26 mouse cellular contexts compared by ENCODE assay signal in genomic region chr11:54085816-54086215, GRCm38 (mm10). TPM values are rescaled to one million over a fixed set of nuclear protein-coding genes. Genes with fewer than 3 reads are reported as not detected.
A peak's percentile ranks its signal among the peaks of the same experiment; 100 is the strongest.
DNase-seq lines count a peak whose midpoint lies in the region; ATAC-seq and TF ChIP-seq lines count a peak whose summit lies in the region.
"Had no signal": no experiment of that assay in that cellular context is flagged by ENCODE, and none has a peak within 500 bp of the region (broad histone marks: within the 10 kb centered on the region; RNA-seq: fewer than 3 reads in every experiment).

No protein-coding gene starts in this region.

- H3K4me1 ChIP-seq in kidney, postnatal 0 days (replicated peaks; ENCODE audit: insufficient read depth, low read length): no peaks in the 10 kb centered on the region
- peaks cover 3% of the 10 kb centered on the region; the same call in 1 of the 2 replicates for H3K4me1 ChIP-seq in kidney, embryonic 15.5 days
- H3K4me1 ChIP-seq in CH12.LX (ENCODE audit: control insufficient read depth in 1 of 2, insufficient read depth in 2 of 2): peaks cover 7 to 28% of the 10 kb centered on the region in 2 experiments; a peak in 3 of 4 replicates
- H3K4me1 ChIP-seq: embryonic facial prominence, embryonic 10.5 days; forebrain, embryonic 13.5 days; heart, embryonic 15.5 days; lung, embryonic 15.5 days; midbrain, embryonic 15.5 days had no signal

- ATAC-seq in kidney, postnatal 0 days (replicated peaks; ENCODE audit: low FRiP score, low read depth): no peak
- ATAC-seq in kidney, embryonic 15.5 days (replicated peaks; ENCODE audit: low FRiP score): no peak
- ATAC-seq: activated CD4-positive, CD25-positive, alpha-beta regulatory T cell, adult 4 months; CD4-positive, CD25-positive, alpha-beta regulatory T cell, adult 4 months; forebrain, embryonic 13.5 days; hindbrain, postnatal 0 days; liver, embryonic 12.5 days; midbrain, embryonic 15.5 days had no signal

- no peaks in the 10 kb centered on the region for H3K9me3 ChIP-seq in kidney, postnatal 0 days (replicated peaks; ENCODE audit: low read length)
- H3K9me3 ChIP-seq in kidney, embryonic 15.5 days (replicated peaks): no peaks in the 10 kb centered on the region
- no peaks in the 10 kb centered on the region for H3K9me3 ChIP-seq in CH12.LX (replicated peaks; ENCODE audit: low read length)
- H3K9me3 ChIP-seq: embryonic facial prominence, embryonic 10.5 days; forebrain, embryonic 13.5 days; heart, embryonic 15.5 days; liver, embryonic 12.5 days; lung, embryonic 15.5 days; megakaryocyte, embryonic 14.5 days; midbrain, embryonic 15.5 days had no signal

- no peak overlapping the region for H3K4me3 ChIP-seq in kidney, postnatal 0 days (replicated peaks; ENCODE audit: low read depth, low read length)
- H3K4me3 ChIP-seq in kidney, embryonic 15.5 days (replicated peaks): no peak overlapping the region
- no peak overlapping the region for H3K4me3 ChIP-seq in CH12.LX (replicated peaks in 1 of 3; ENCODE audit: low read depth in 2 of 3, low read length in 2 of 3, poor library complexity in 1 of 3)
- H3K4me3 ChIP-seq: embryonic facial prominence, embryonic 10.5 days; forebrain, embryonic 13.5 days; heart, adult 2 months; heart, embryonic 15.5 days; liver, embryonic 12.5 days; lung, embryonic 15.5 days; megakaryocyte, embryonic 14.5 days; midbrain, embryonic 15.5 days had no signal

- TF ChIP-seq RAD21 in CH12.LX (IDR thresholded peaks at IDR 0.05; ENCODE audit: low read depth, low read length): no peak; the same call in 1 of the 2 replicates

- no peak overlapping the region for H3K4me2 ChIP-seq in kidney, postnatal 0 days (ENCODE audit: low read length)
- H3K4me2 ChIP-seq in kidney, embryonic 15.5 days: no peak overlapping the region
- H3K4me2 ChIP-seq in CH12.LX (ENCODE audit: insufficient read depth, low read depth, poor library complexity, severe bottlenecking): no peak overlapping the region
- H3K4me2 ChIP-seq: forebrain, embryonic 13.5 days; heart, embryonic 15.5 days; liver, embryonic 12.5 days; lung, embryonic 15.5 days; midbrain, embryonic 15.5 days had no signal

- TF ChIP-seq POLR2A in CH12.LX (IDR thresholded peaks at IDR 0.05; ENCODE audit: low read depth, low read length): no peak

- in situ Hi-C loops in CH12.LX (cut with MboI; ENCODE audit: low pct_ligation_motif_present, low pct_unique_long_range_greater_than_20kb, low sequenced_read_pairs): no loop called here

- TF ChIP-seq CTCF in kidney, postnatal 0 days (IDR thresholded peaks at IDR 0.05; ENCODE audit: low read depth): peak; percentile 22; the same call in 1 of the 2 replicates
- peak in 1 of 2 experiments; percentile 57; a peak in 2 of 4 replicates for TF ChIP-seq CTCF in CH12.LX (conservative IDR thresholded peaks at IDR 0.05 in 1 of 2, IDR thresholded peaks at IDR 0.05 in 1 of 2; ENCODE audit: low read depth in 2 of 2, low read length in 2 of 2)

- DNase-seq in kidney, postnatal 0 days (ENCODE audit: low spot score): no peak
- DNase-seq in 3T3-L1 (ENCODE audit: low read depth, low spot score) (peak; percentile 27), CH12.LX (ENCODE audit: extremely low read depth) (no peak), ZHBTc4 (ENCODE audit: low read depth, low spot score) (peak; percentile 63)
- DNase-seq in testis, postnatal 10 days (ENCODE audit: low spot score): no peak
- no peak for DNase-seq in urinary bladder, adult 2 months (ENCODE audit: low spot score)
- DNase-seq in kidney, postnatal 36 days: no peak
- DNase-seq: adrenal gland, postnatal 14 days; cerebellum, adult 11-12 months; cerebellum, postnatal 25 days; gastrocnemius, postnatal 10 days; heart, adult 2 months; kidney, adult 2 months; right cerebral cortex, postnatal 25 days had no signal

- H3K9ac ChIP-seq in kidney, postnatal 0 days (ENCODE audit: low read depth, low read length): no peak overlapping the region
- no peak overlapping the region for H3K9ac ChIP-seq in kidney, embryonic 15.5 days
- no peak overlapping the region for H3K9ac ChIP-seq in CH12.LX (ENCODE audit: insufficient read depth, low read depth)
- H3K9ac ChIP-seq: forebrain, embryonic 13.5 days; heart, embryonic 15.5 days; liver, embryonic 12.5 days; lung, embryonic 15.5 days; midbrain, embryonic 15.5 days had no signal

- TF ChIP-seq EP300 in CH12.LX (IDR thresholded peaks at IDR 0.05; ENCODE audit: low read length): no peak

- dilution Hi-C loops in CH12.LX (cut with MboI; ENCODE audit: extremely low pct_ligation_motif_present, extremely low pct_unique_long_range_greater_than_20kb, low sequenced_read_pairs): no loop called here

- H3K27ac ChIP-seq in kidney, postnatal 0 days: no peak overlapping the region
- H3K27ac ChIP-seq in kidney, embryonic 15.5 days: no peak overlapping the region
- H3K27ac ChIP-seq in CH12.LX (ENCODE audit: insufficient read depth, low read depth): no peak overlapping the region
- H3K27ac ChIP-seq: embryonic facial prominence, embryonic 10.5 days; forebrain, embryonic 13.5 days; heart, adult 2 months; heart, embryonic 15.5 days; hindbrain, postnatal 0 days; liver, embryonic 12.5 days; lung, embryonic 15.5 days; midbrain, embryonic 15.5 days had no signal

- 72% methylated on average over 5 of the region's 5 CpGs for WGBS in kidney, postnatal 0 days
- 68% methylated on average over 5 of the region's 5 CpGs for WGBS in kidney, embryonic 15.5 days

- no peaks in the 10 kb centered on the region for H3K27me3 ChIP-seq in kidney, postnatal 0 days (ENCODE audit: insufficient read depth, low read length)
- H3K27me3 ChIP-seq in kidney, embryonic 15.5 days: no peaks in the 10 kb centered on the region
- H3K27me3 ChIP-seq in CH12.LX (replicated peaks): no peaks in the 10 kb centered on the region
- H3K27me3 ChIP-seq: forebrain, embryonic 13.5 days; heart, embryonic 15.5 days; lung, embryonic 15.5 days; midbrain, embryonic 15.5 days had no signal

- no peaks in the 10 kb centered on the region for H3K36me3 ChIP-seq in kidney, postnatal 0 days (ENCODE audit: insufficient read depth, low read length)
- H3K36me3 ChIP-seq in kidney, embryonic 15.5 days: no peaks in the 10 kb centered on the region
- H3K36me3 ChIP-seq in CH12.LX (replicated peaks in 1 of 2; ENCODE audit: control insufficient read depth in 1 of 2, insufficient read depth in 1 of 2, low read length in 1 of 2): no peaks in the 10 kb centered on the region
- H3K36me3 ChIP-seq: embryonic facial prominence, embryonic 10.5 days; heart, embryonic 15.5 days; liver, embryonic 12.5 days; lung, embryonic 15.5 days; midbrain, embryonic 15.5 days had no signal

- no peaks in the 10 kb centered on the region for H3K79me2 ChIP-seq in CH12.LX (replicated peaks; ENCODE audit: control insufficient read depth, extremely low read depth, insufficient read depth, poor library complexity, severe bottlenecking)

TF ChIP-seq in CH12.LX, 34 proteins besides CTCF, POLR2A, EP300 and RAD21:
- TF ChIP-seq JUN (IDR thresholded peaks at IDR 0.05; ENCODE audit: insufficient read depth, low read depth, low read length) (no peak), MAFK (IDR thresholded peaks at IDR 0.05; ENCODE audit: insufficient replicate concordance, low read length) (peak; percentile 78; the same call in 1 of the 2 replicates), SMC3 (IDR thresholded peaks at IDR 0.05; ENCODE audit: low read depth, low read length) (peak; percentile 16; the same call in 1 of the 2 replicates), BHLHE40 (IDR thresholded peaks at IDR 0.05; ENCODE audit: low read depth, low read length) (no peak), ZC3H11A (IDR thresholded peaks at IDR 0.05; ENCODE audit: low read depth, low read length) (no peak), ZNF384 (IDR thresholded peaks at IDR 0.05; ENCODE audit: low read depth, low read length) (no peak)

RNA-seq across cellular contexts. Expression of gene P4ha2, which starts 14.1 kb away (rescaled TPM):
- 11.2 and 13.9 TPM in 2 replicates for polyA plus RNA-seq in kidney, postnatal 0 days (2015; fragmentation: Nextera tagmentation; extraction: Ambion mirVana)
- 36.6 and 44.5 TPM in 2 replicates for polyA plus RNA-seq in kidney, embryonic 15.5 days (2015; fragmentation: Nextera tagmentation; extraction: Ambion mirVana)
- total RNA-seq in CH12.LX (2012; rRNA removed): 5.0 and 10.0 TPM in 2 replicates
- total RNA-seq in CH12.LX (2014; rRNA removed): 7.9 and 10.1 TPM in 2 replicates
- polyA plus RNA-seq in CH12.LX (2012; ENCODE audit: insufficient read length, low read depth): 3.6 and 4.2 TPM in 2 replicates
- 26.5 and 26.7 TPM in 2 replicates for polyA plus RNA-seq in urinary bladder, adult 2 months (2012; rRNA removed)
- total RNA-seq: hematopoietic stem cell, adult 5-6 weeks had no signal
- polyA plus RNA-seq: activated CD4-positive, CD25-positive, alpha-beta regulatory T cell, adult 4 months; CD4-positive, CD25-positive, alpha-beta regulatory T cell, adult 4 months had no signal

RNA-seq across cellular contexts. Expression of gene Pdlim4, which starts 17.0 kb away (rescaled TPM):
- 47.5 and 52.9 TPM in 2 replicates for polyA plus RNA-seq in kidney, postnatal 0 days (2015; fragmentation: Nextera tagmentation; extraction: Ambion mirVana)
- 47.1 and 53.2 TPM in 2 replicates for polyA plus RNA-seq in kidney, embryonic 15.5 days (2015; fragmentation: Nextera tagmentation; extraction: Ambion mirVana)
- not detected in 2 replicates for total RNA-seq in CH12.LX (2012; rRNA removed)
- total RNA-seq in CH12.LX (2014; rRNA removed): not detected in 2 replicates
- polyA plus RNA-seq in CH12.LX (2012; ENCODE audit: insufficient read length, low read depth): not detected in 2 replicates
- polyA plus RNA-seq in urinary bladder, adult 2 months (2012; rRNA removed): 170 and 183 TPM in 2 replicates
- total RNA-seq: hematopoietic stem cell, adult 5-6 weeks had no signal

RNA-seq across cellular contexts. Expression of gene Slc22a4, which starts 57.9 kb away (rescaled TPM):
- 3.6 TPM in 2 replicates for polyA plus RNA-seq in kidney, postnatal 0 days (2015; fragmentation: Nextera tagmentation; extraction: Ambion mirVana)
- polyA plus RNA-seq in kidney, embryonic 15.5 days (2015; fragmentation: Nextera tagmentation; extraction: Ambion mirVana): 1.4 and 1.9 TPM in 2 replicates
- total RNA-seq in CH12.LX (2012; rRNA removed): not detected in 2 replicates
- total RNA-seq in CH12.LX (2014; rRNA removed): not detected in 2 replicates
- polyA plus RNA-seq in CH12.LX (2012; ENCODE audit: insufficient read length, low read depth): not detected in 2 replicates
- polyA plus RNA-seq in urinary bladder, adult 2 months (2012; rRNA removed): 1.5 and 2.6 TPM in 2 replicates
- polyA plus RNA-seq: CD4-positive, CD25-positive, alpha-beta regulatory T cell, adult 4 months had no signal

Comparison
In these comparisons a context has a peak if more than half of its experiments do, and no peak if none do; other contexts are left out.
1. DNase-seq: peak in 3T3-L1 (single experiment) and ZHBTc4 (single experiment); none in kidney, postnatal 0 days (single experiment), CH12.LX (single experiment), testis, postnatal 10 days (single experiment), urinary bladder, adult 2 months (single experiment) and kidney, postnatal 36 days (0 of 2).
2. RNA of gene Pdlim4, which starts 17.0 kb away (polyA plus RNA-seq): 170 to 183 TPM in urinary bladder, adult 2 months, 47.1 to 53.2 TPM in kidney, embryonic 15.5 days and 47.5 to 52.9 TPM in kidney, postnatal 0 days; not detected in CH12.LX; every median in the first group is over 10 times any median in the second.